Mouse (Mus musculus) kidney, embryonic 16.5 days (tissue): ENCODE measurements around the gene Cpne8. TPM values are rescaled to one million over a fixed set of nuclear protein-coding genes. Genes with fewer than 3 reads are reported as not detected.

Source experiments
- ATAC-seq: fragments of 200-750 bp; cut with Nextera tagmentation; 2 replicates; pipeline ENCODE4 v1.8.0; 2017; ENCODE audit warnings: moderate TSS enrichment; ENCODE audit not compliant: low FRiP score, low TSS enrichment
- H3K27ac ChIP-seq: fragments of 300-500 bp; sonication (generic); 2 replicates; pipeline ENCODE4 v1.5.1; 2014; ENCODE audit warnings: low read length
- H3K27me3 ChIP-seq: fragments of 300-500 bp; sonication (generic); 2 replicates; pipeline ENCODE4 v1.6.1; 2014; ENCODE audit warnings: low read length, control low read depth, mixed read lengths; ENCODE audit not compliant: insufficient read depth
- H3K36me3 ChIP-seq: fragments of 300-500 bp; sonication (generic); 2 replicates; pipeline ENCODE4 v1.6.1; 2014; ENCODE audit warnings: low read length, control low read depth, mixed read lengths; ENCODE audit not compliant: insufficient read depth
- H3K4me1 ChIP-seq: fragments of 300-500 bp; sonication (generic); 2 replicates; pipeline ENCODE4 v1.6.1; 2014; ENCODE audit warnings: low read length, control low read depth, mixed read lengths; ENCODE audit not compliant: insufficient read depth
- H3K4me2 ChIP-seq: fragments of 300-500 bp; sonication (generic); replicated peaks from 2 replicates; pipeline ENCODE4 v1.6.1; 2014; ENCODE audit warnings: low read depth, low read length
- H3K4me3 ChIP-seq: fragments of 300-500 bp; sonication (generic); 2 replicates; pipeline ENCODE4 v1.5.1; 2014; ENCODE audit warnings: mild to moderate bottlenecking, low read length
- H3K9ac ChIP-seq: fragments of 300-500 bp; sonication (generic); replicated peaks from 2 replicates; pipeline ENCODE4 v1.6.1; 2014; ENCODE audit warnings: low read length
- H3K9me3 ChIP-seq: fragments of 300-500 bp; sonication (generic); 2 replicates; pipeline ENCODE4 v1.6.1; 2016; ENCODE audit warnings: low read length, control low read depth
- WGBS: fragments of 180-500 bp; shearing (Covaris S2); extraction: QIAGEN DNeasy Blood & Tissue Kit; methylation state at CpG from one replicate; pipeline ENCODE4 v1.1.7; 2014; 5-methylcytosine and 5-hydroxymethylcytosine counted together
- polyA plus RNA-seq: library from polyadenylated mRNA; unstranded; fragments of >200 nt; fragmentation: Nextera tagmentation; extraction: Ambion mirVana; gene quantifications from 2 replicates; pipeline ENCODE4 v1.2.1, GENCODE M21; 2015

Gene Cpne8
- polyA plus RNA-seq, result 17.8 and 18.1 TPM in 2 replicates

DNA sequence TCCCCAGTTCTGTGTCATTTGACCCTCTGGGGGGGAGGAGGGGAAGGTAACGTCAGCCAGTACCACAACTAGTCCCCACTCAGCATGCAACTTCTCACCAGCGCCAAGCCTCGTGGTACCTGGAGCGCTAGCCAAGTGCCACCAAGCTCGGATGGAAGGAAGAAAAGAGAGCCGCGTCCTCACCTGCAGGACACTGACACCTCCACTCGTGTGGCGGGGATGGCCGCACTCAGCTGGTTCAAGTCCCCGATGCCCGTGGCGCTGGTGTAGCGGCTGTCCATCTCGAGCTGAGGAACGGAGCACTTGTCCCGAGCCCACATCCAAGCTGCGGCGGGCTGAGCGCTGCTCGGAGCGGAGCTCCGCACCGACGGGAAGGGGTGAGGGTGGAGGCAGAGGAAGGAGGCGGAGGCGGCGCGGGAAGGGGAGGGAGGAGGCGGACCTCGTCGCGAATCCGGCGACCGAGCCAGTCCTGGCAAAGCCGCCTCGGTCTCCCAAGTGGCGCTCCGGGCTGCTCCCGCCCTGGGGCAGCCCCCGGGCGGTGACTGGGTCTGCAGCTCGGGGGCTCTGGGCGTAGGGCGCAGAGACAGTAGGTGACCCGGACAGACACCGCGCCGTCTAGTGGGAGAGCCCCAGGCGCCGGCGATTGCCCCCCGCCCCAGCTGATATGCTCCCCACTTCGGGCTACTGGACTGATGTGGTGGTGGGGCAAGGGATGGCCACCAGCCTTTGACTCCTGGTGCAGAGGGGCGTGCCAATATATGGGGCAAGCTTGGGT is at the start of gene Cpne8:
Gene Cpne8, minus strand, starts transcription at position 448 of the 775 bp plus-strand sequence.
- no peaks in the 10 kb centered on the region for H3K27me3 ChIP-seq
- WGBS, result under 1% methylated on average over 54 of the region's 56 CpGs
- peak within 1 kb of the TSS; percentile 97 for H3K4me2 ChIP-seq
- peak; percentile 87 for ATAC-seq
- H3K9me3 ChIP-seq, result no peaks in the 10 kb centered on the region
- H3K4me3 ChIP-seq, result peak within 1 kb of the TSS; percentile 70
- no peak within 1 kb of the TSS for H3K27ac ChIP-seq
- peaks cover 13% of the 10 kb centered on the region; the same call in 1 of the 2 replicates for H3K4me1 ChIP-seq
- H3K9ac ChIP-seq, result peak within 1 kb of the TSS; percentile 74
- no peaks in the 10 kb centered on the region for H3K36me3 ChIP-seq

DNA sequence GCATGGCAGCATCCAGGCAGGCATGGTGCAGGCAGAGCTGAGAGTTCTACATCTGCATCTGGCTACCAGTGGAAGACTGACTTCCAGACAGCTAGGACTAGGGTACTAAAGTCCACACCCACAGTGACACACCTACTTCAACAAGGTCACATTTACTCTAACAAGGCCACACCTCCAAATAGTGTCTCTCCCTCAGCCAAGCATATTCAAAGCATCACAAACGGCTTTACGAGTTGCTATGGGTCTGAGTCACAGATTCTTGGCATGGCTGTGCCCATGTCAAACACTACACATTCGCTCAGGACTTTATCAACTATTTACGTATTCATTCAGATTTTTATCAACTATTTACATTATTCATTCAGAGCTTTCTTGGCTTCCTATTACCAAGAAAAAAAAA is 38.5 kb upstream of the Cpne8 start:
- H3K27ac ChIP-seq, result no peak overlapping the region
- ATAC-seq, result no peak

DNA sequence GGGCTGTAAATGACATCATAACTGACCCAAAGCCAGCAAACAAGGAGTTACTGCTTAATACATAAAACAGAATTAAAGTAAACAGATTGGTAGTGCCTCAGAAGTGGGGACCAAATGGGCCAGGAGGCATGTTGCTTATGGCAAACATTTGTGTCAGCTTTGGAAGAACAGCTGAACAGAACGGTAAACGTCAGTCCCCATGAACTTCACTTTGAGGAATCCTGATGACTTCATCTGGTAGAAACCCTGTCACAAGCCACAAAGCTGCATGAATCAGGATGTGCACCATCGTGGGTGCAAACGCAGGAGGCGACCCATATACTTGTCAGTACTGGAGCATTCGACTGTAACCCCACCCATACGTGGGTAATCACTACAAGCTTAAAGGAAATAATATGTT is 30.1 kb upstream of the Cpne8 start:
- no peak overlapping the region for H3K4me3 ChIP-seq
- no peaks in the 10 kb centered on the region for H3K9me3 ChIP-seq
- H3K27me3 ChIP-seq, result no peaks in the 10 kb centered on the region
- WGBS, result 77% methylated on average over 7 of the region's 7 CpGs
- ATAC-seq, result no peak
- H3K4me1 ChIP-seq, result no peaks in the 10 kb centered on the region
- H3K9ac ChIP-seq, result no peak overlapping the region
- no peak overlapping the region for H3K4me2 ChIP-seq
- no peak overlapping the region for H3K27ac ChIP-seq
- no peaks in the 10 kb centered on the region for H3K36me3 ChIP-seq

More for the DNA sequence above, 38.5 kb upstream of the Cpne8 start:
- H3K4me2 ChIP-seq, result no peak overlapping the region
- no peak overlapping the region for H3K4me3 ChIP-seq
- no peaks in the 10 kb centered on the region for H3K36me3 ChIP-seq
- WGBS, result 77% methylated on average over 4 of the region's 4 CpGs
- H3K9me3 ChIP-seq, result no peaks in the 10 kb centered on the region
- no peaks in the 10 kb centered on the region for H3K27me3 ChIP-seq
- no peak overlapping the region for H3K9ac ChIP-seq
- H3K4me1 ChIP-seq, result no peaks in the 10 kb centered on the region

DNA sequence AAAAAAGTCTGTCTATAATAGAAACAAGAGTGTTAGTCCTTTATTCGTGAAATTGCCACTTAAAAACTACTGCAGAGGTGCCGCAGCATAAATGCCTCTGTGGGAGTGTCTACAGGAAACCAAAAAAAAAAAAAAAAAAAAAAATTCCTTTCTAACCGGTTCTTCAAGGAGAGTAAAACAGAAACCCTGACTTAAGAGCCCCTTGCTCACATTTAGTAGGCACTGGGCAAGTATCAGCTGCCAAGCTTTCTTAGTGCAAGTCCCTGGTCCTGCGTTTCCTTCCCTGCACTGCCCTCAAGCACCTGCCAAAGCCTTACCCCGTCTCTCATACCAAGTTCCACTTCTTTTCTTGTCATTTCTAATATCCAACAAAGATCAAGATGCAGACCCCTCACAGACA is 25.1 kb upstream of the Cpne8 start:
- no peaks in the 10 kb centered on the region for H3K9me3 ChIP-seq
- H3K4me1 ChIP-seq, result no peaks in the 10 kb centered on the region
- no peak overlapping the region for H3K4me2 ChIP-seq
- no peaks in the 10 kb centered on the region for H3K36me3 ChIP-seq
- no peaks in the 10 kb centered on the region for H3K27me3 ChIP-seq
- H3K4me3 ChIP-seq, result no peak overlapping the region
- no peak overlapping the region for H3K9ac ChIP-seq
- no peak overlapping the region for H3K27ac ChIP-seq
- 55% methylated on average over 5 of the region's 5 CpGs for WGBS
- ATAC-seq, result no peak

DNA sequence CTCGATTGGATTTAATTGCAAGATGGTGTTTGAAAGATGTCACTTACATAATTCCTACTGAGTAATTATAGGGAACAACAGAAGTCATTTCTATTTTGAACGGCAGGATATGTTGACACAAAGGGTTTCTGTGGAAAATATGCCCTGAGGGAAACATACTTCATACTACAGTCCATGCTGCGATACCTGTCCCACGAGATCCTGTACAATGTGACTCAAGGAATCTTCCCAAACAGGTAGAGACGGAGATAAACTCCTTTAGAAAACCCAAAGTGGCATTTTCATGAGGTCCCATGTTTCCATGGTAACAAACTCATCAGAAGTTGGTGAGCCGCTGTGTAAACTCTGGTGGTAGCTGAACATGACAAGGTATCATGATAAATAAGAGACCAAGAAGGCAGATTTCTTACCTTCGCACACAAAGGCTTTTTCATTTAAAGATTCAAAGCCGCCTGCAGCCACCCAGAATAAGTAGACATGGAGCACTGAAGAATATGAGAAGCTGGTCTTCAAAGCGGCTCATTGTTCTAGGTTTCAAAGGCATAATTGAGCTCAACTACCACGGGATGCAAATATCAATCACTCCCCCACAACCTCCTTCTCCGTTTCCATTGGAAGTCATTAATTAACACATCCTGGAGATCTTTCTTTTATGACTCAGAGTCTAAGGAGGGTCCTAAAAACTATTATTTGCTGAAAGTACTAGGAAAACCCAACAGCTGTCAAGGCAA is 24.4 kb upstream of the Cpne8 start:
- no peak for ATAC-seq
- no peak overlapping the region for H3K4me3 ChIP-seq
- no peaks in the 10 kb centered on the region for H3K36me3 ChIP-seq
- WGBS, result 50% methylated on average over 11 of the region's 11 CpGs
- no peak overlapping the region for H3K4me2 ChIP-seq
- H3K27ac ChIP-seq, result no peak overlapping the region
- H3K4me1 ChIP-seq, result no peaks in the 10 kb centered on the region
- no peak overlapping the region for H3K9ac ChIP-seq
- no peaks in the 10 kb centered on the region for H3K9me3 ChIP-seq
- no peaks in the 10 kb centered on the region for H3K27me3 ChIP-seq

DNA sequence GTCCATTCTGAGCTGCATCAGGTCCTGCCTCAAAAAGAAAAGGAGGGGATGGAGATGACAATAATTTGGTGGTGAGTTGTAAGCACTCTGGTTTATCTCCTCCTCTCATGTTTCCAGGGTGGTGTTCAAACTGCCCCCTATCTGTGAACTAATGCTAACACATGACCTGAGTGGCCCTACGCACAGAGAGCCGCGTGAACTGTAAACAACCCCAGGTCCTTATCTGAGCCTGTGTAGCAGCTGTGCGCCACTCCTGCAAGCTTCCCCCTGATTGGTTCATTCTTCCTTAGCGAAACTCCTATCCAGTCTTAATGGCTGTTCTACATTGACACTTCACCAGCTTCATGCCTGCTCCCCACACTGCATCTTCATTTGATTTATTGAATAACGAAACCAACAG is 7.5 kb upstream of the Cpne8 start:
- Histone ChIP-seq H3K4me2 (no peak overlapping the region), H3K27me3 (no peaks in the 10 kb centered on the region), H3K27ac (no peak overlapping the region), H3K4me3 (no peak overlapping the region), H3K36me3 (no peaks in the 10 kb centered on the region), H3K9ac (no peak overlapping the region), H3K9me3 (peaks cover 3% of the 10 kb centered on the region; the same call in 1 of the 2 replicates), H3K4me1 (no peaks in the 10 kb centered on the region)
- 92% methylated on average over 6 of the region's 6 CpGs for WGBS
- no peak for ATAC-seq

DNA sequence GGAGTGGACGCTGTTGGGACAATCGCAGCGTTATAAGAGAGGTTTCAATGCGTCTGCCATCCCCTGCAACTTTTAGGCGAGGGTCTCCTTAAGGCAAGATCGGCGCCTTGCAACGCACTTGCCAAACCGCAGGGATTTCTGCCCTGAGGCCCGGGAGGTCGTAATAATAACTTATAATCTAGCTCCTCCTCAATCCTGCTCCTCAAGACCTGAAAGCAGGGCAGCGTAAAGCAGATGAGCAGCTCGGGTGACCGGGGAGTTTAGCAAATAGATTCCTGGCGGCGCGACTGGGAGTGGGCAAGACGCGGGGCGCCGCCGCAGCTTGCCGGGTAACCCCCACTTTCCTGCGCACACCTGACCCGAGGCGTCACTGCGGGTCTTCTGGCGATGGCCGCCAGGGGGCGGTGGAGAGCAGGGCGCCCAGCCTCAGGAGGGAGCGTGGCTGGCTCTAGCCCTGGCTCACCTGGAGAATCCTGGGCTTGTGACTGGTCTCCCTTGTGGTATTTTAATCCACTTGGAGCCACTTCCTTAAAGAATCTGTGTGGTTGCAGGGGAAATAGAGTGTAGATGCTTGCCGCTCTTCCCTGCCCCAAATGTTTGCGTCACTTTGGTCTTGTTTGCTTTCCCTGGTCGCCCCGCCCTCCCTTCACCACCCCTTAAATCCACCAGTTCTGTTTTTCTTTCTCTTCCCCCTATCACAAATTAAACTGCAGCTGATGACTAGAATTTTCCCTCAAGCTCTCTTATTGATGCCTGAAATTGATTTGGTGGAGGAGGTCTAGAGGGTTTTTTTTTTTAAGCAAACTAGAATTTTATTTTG is 738 bp upstream of the Cpne8 start:
- H3K4me3 ChIP-seq, result peak overlapping the region; percentile 70
- no peak overlapping the region for H3K27ac ChIP-seq
- ATAC-seq, result peak; percentile 92
- H3K36me3 ChIP-seq, result no peaks in the 10 kb centered on the region
- H3K4me1 ChIP-seq, result peaks cover 13% of the 10 kb centered on the region; the same call in 1 of the 2 replicates
- H3K4me2 ChIP-seq, result peak overlapping the region; percentile 97
- H3K9ac ChIP-seq, result peak overlapping the region; percentile 74
- H3K27me3 ChIP-seq, result no peaks in the 10 kb centered on the region
- WGBS, result 5% methylated on average over 30 of the region's 36 CpGs
- no peaks in the 10 kb centered on the region for H3K9me3 ChIP-seq

DNA sequence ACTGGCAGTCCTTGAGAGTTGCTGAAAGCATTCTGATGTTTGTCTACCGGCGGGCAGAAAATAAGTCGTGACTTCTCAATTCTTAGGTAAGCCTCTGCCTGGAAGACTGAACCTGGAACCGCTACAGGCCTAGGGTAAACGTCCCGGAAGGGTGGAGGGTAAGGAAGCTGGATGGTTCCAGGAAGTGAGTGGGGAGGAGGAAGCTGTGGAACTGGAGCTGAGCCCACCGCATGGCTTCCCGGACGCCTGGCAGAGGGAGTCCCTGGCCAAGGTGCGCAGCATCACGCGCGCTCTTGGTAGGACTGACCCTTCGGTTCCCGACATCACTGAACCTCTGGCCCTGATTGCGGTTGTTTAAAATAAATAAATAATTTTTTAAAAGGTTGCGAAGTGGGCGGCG is 744 bp downstream of the Cpne8 start:
- WGBS, result 3% methylated on average over 19 of the region's 19 CpGs
- ATAC-seq, result no peak
- Histone ChIP-seq H3K27me3 (no peaks in the 10 kb centered on the region), H3K4me3 (peak overlapping the region; percentile 70), H3K36me3 (no peaks in the 10 kb centered on the region), H3K9ac (peak overlapping the region; percentile 74; the same call in 1 of the 2 replicates), H3K4me2 (peak overlapping the region; percentile 97), H3K9me3 (no peaks in the 10 kb centered on the region), H3K27ac (no peak overlapping the region), H3K4me1 (peaks cover 13% of the 10 kb centered on the region; the same call in 1 of the 2 replicates)

DNA sequence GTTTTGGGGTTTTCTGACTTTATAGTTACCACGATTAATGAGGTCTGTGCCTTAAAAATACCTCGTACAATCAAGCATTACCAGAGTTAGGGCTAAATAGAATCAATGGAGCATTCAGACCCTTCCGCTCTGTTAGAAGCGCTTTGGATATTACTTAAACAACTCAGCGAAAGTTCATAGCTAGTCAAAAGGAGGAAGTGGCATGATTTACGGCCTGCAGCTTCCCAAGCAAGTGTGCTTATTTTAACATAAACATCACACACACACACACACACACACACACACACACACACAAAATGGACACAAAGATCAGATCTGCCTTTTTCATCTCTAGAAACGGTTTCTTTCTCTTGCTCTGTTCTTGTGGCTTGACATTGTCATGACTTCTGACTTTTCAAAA is 9.7 kb downstream of the Cpne8 start:
- Histone ChIP-seq H3K4me2 (peak overlapping the region; percentile 16; the same call in 1 of the 2 replicates), H3K4me3 (no peak overlapping the region), H3K4me1 (peaks cover 3% of the 10 kb centered on the region; the same call in 1 of the 2 replicates), H3K9ac (no peak overlapping the region), H3K27ac (peak overlapping the region; percentile 49), H3K36me3 (no peaks in the 10 kb centered on the region), H3K9me3 (no peaks in the 10 kb centered on the region), H3K27me3 (no peaks in the 10 kb centered on the region)
- WGBS, result 26% methylated on average over 7 of the region's 7 CpGs
- ATAC-seq, result peak; percentile 54; the same call in 1 of the 2 replicates
